Mouse (Mus musculus) urinary bladder, adult 2 months (tissue): Measurements from ENCODE around the gene Slc23a3. TPM values are rescaled to one million over a fixed set of nuclear protein-coding genes. Genes with fewer than 3 reads are reported as not detected.

Source experiments
- DNase-seq: peaks from one replicate; pipeline ENCODE4 v3.0.0; 2022; ENCODE audit warnings: low spot score
- polyA plus RNA-seq: library from polyadenylated mRNA; depleted of rRNA; stranded (reverse); fragments of >200 nt; gene quantifications from 2 replicates; pipeline ENCODE4 v1.2.3, GENCODE M21; 2012; rRNA removed

Gene Slc23a3
- polyA plus RNA-seq, 1 experiment, result 1.2 TPM

GRCm38 (mm10) chr1:75138448-75138847 is 4.8 kb upstream of the Slc23a3 start:
- DNase-seq, result no peak

GRCm38 (mm10) chr1:75136730-75137129 is 3.0 kb upstream of the Slc23a3 start:
- DNase-seq, result no peak

- DNase-seq, result no peak
Measured at GRCm38 (mm10) chr1:75136293-75136692, 2.6 kb upstream of the Slc23a3 start.

- no peak for DNase-seq
Measured at GRCm38 (mm10) chr1:75128641-75129040, 5.0 kb downstream of the Slc23a3 start.

GRCm38 (mm10) chr1:75125418-75125817 is 8.3 kb downstream of the Slc23a3 start:
- no peak for DNase-seq

- peak; percentile 89 for DNase-seq
Measured at GRCm38 (mm10) chr1:75124346-75125321, 9.1 kb downstream of the Slc23a3 start, which contains the start of gene Nhej1. TSS of gene Nhej1 (minus strand) at chr1:75125200.

GRCm38 (mm10) chr1:75122211-75122610 is 11.5 kb downstream of the Slc23a3 start:
- no peak for DNase-seq

Other genes with a start within 250 kb of the Slc23a3 start
- gene Fev, start 248.5 kb downstream of the Slc23a3 start, polyA plus RNA-seq, result not detected in 2 replicates
- not detected in 2 replicates for gene Cryba2, start 240.7 kb downstream of the Slc23a3 start, polyA plus RNA-seq
- gene Cfap65, start 198.3 kb downstream of the Slc23a3 start, polyA plus RNA-seq, result 0.01 TPM in 1 of 2 replicates, not detected in the other
- 0.16 and 0.21 TPM in 2 replicates for gene Ihh, start 182.2 kb downstream of the Slc23a3 start, polyA plus RNA-seq
- 3.4 and 4.3 TPM in 2 replicates for gene Nhej1, start 8.7 kb downstream of the Slc23a3 start, polyA plus RNA-seq
- gene Cnppd1, start 8.8 kb upstream of the Slc23a3 start, polyA plus RNA-seq, result 50.8 and 51.7 TPM in 2 replicates
- gene Retreg2, start 8.9 kb upstream of the Slc23a3 start, polyA plus RNA-seq, result 60.5 and 61.5 TPM in 2 replicates
- gene Zfand2b, start 34.8 kb upstream of the Slc23a3 start, polyA plus RNA-seq, result 37.7 and 45.2 TPM in 2 replicates
- 11.2 and 13.4 TPM in 2 replicates for gene Abcb6, start 46.5 kb upstream of the Slc23a3 start, polyA plus RNA-seq
- gene Ankzf1, start 58.3 kb upstream of the Slc23a3 start, polyA plus RNA-seq, result 33.5 and 39.1 TPM in 2 replicates
- 30.4 and 36.3 TPM in 2 replicates for gene Atg9a, start 58.3 kb upstream of the Slc23a3 start, polyA plus RNA-seq
- 28.9 and 33.6 TPM in 2 replicates for gene Glb1l, start 76.9 kb upstream of the Slc23a3 start, polyA plus RNA-seq
- 149 and 188 TPM in 2 replicates for gene Stk16, start 76.9 kb upstream of the Slc23a3 start, polyA plus RNA-seq
- 29.2 and 60.9 TPM in 2 replicates for gene Tuba4a, start 86.0 kb upstream of the Slc23a3 start, polyA plus RNA-seq
- not detected in 2 replicates for gene A630095N17Rik, start 98.2 kb upstream of the Slc23a3 start, polyA plus RNA-seq
- 34.6 and 37.8 TPM in 2 replicates for gene Dnajb2, start 102.5 kb upstream of the Slc23a3 start, polyA plus RNA-seq
- gene Ptprn, start 130.6 kb upstream of the Slc23a3 start, polyA plus RNA-seq, result 0.40 and 0.65 TPM in 2 replicates
- 0.31 and 0.52 TPM in 2 replicates for gene Resp18, start 144.5 kb upstream of the Slc23a3 start, polyA plus RNA-seq
- gene Dnpep, start 184.1 kb upstream of the Slc23a3 start, polyA plus RNA-seq, result 106 and 124 TPM in 2 replicates
- gene Des, start 226.4 kb upstream of the Slc23a3 start, polyA plus RNA-seq, result 1,825 and 2,682 TPM in 2 replicates
- 91.1 and 102 TPM in 2 replicates for gene Speg, start 241.4 kb upstream of the Slc23a3 start, polyA plus RNA-seq